Mouse (Mus musculus): ENCODE results near the gene Hist1h3e. TPM values are rescaled to one million over a fixed set of nuclear protein-coding genes. Genes with fewer than 3 reads are reported as not detected.
A peak's percentile ranks its signal among the peaks of the same experiment; 100 is the strongest.

The Hist1h3e gene
- polyA plus RNA-seq, 2 experiments: 5.1 to 25.4 TPM

- WGBS (ENCODE audit: insufficient replicate concordance): 0% methylated on average over 6 of the region's 6 CpGs
- H3K9ac ChIP-seq (replicated peaks): peak overlapping the region; percentile 49
- peak overlapping the region; percentile 57 for H3K27ac ChIP-seq
- TF ChIP-seq EP300 (IDR thresholded peaks at IDR 0.05; ENCODE audit: low read depth): no peak
- TF ChIP-seq CTCF (IDR thresholded peaks at IDR 0.05; ENCODE audit: low read depth): no peak
- no peaks in the 10 kb centered on the region for H3K9me3 ChIP-seq (ENCODE audit: control insufficient read depth, low read length)
- H3K4me2 ChIP-seq (ENCODE audit: low read depth): peak overlapping the region; percentile 99
- H3K4me3 ChIP-seq (ENCODE audit: insufficient read depth in 1 of 2, low read depth in 2 of 2, low read length in 2 of 2): peak overlapping the region; percentile 60 to 64
- H3K27me3 ChIP-seq (ENCODE audit: control insufficient read depth, insufficient read depth, low read length): no peaks in the 10 kb centered on the region
- peaks cover 7 to 19% of the 10 kb centered on the region in 2 experiments for H3K4me1 ChIP-seq (replicated peaks; ENCODE audit: control insufficient read depth in 2 of 2, insufficient read depth in 2 of 2, low read length in 1 of 2)
- DNase-seq (ENCODE audit: low read depth in 3 of 3, low spot score in 3 of 3) (no peak), ATAC-seq (ENCODE audit: insufficient read depth) (no peak)
- no peaks in the 10 kb centered on the region for H3K36me3 ChIP-seq (replicated peaks; ENCODE audit: control insufficient read depth, insufficient read depth, low read depth)
Observed at GRCm38 (mm10) chr13:23518295-23518603, 43.9 kb downstream of the Hist1h3e start.

DNA sequence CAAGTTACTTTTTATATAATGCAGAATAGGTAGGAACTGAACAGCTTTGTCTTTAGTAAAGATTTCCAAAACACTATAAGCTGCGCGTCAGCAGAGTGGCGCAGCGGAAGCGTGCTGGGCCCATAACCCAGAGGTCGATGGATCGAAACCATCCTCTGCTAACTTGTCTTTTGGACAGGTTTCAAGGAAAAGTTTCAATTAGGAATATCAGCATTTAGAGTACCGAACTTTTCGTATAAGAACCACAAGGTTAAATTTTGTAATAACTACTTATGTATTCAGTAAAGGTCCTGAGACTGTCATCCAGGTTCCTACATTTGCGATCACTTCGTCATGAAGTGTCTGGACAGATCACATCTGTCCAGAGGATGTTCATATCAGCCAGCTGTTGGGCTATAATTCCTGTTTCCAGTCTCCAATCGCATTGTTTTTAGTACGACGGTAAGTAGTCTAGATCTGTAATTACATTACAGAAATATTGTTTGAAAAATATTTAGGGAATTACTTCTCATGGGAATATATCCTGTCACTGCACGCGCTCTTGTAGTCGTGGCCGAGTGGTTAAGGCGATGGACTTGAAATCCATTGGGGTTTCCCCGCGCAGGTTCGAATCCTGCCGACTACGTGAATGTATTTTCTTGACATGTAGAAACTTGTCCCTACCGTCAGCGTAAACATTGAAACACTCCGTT is 44.4 kb downstream of the Hist1h3e start:
- Histone ChIP-seq H3K27ac (peak overlapping the region; percentile 82), H3K9me3 (ENCODE audit: control insufficient read depth, low read length) (no peaks in the 10 kb centered on the region), H3K9ac (replicated peaks) (peak overlapping the region; percentile 72), H3K4me1 (replicated peaks; ENCODE audit: control insufficient read depth in 2 of 2, insufficient read depth in 2 of 2, low read length in 1 of 2) (peaks cover 7 to 19% of the 10 kb centered on the region in 2 experiments), H3K4me3 (ENCODE audit: insufficient read depth in 1 of 2, low read depth in 2 of 2, low read length in 2 of 2) (peak overlapping the region; percentile 64 to 76), H3K27me3 (ENCODE audit: control insufficient read depth, insufficient read depth, low read length) (no peaks in the 10 kb centered on the region), H3K4me2 (ENCODE audit: low read depth) (peak overlapping the region; percentile 99), H3K36me3 (replicated peaks; ENCODE audit: control insufficient read depth, insufficient read depth, low read depth) (no peaks in the 10 kb centered on the region)
- peak; percentile 83 for ATAC-seq (ENCODE audit: insufficient read depth)
- WGBS (ENCODE audit: insufficient replicate concordance): under 1% methylated on average over 27 of the region's 27 CpGs
- peak; percentile 81 to 86 (median 85) for DNase-seq (ENCODE audit: low read depth in 3 of 3, low spot score in 3 of 3)
- TF ChIP-seq EP300 (IDR thresholded peaks at IDR 0.05; ENCODE audit: low read depth) (peak; percentile 29; the same call in 1 of the 2 replicates), CTCF (IDR thresholded peaks at IDR 0.05; ENCODE audit: low read depth) (no peak)

GRCm38 (mm10) chr13:23516822-23517602 is 45.2 kb downstream of the Hist1h3e start:
- Histone ChIP-seq H3K27ac (peak overlapping the region; percentile 77), H3K4me1 (replicated peaks; ENCODE audit: control insufficient read depth in 2 of 2, insufficient read depth in 2 of 2, low read length in 1 of 2) (peaks cover 7 to 17% of the 10 kb centered on the region in 2 experiments), H3K9ac (replicated peaks) (peak overlapping the region; percentile 66), H3K4me2 (ENCODE audit: low read depth) (peak overlapping the region; percentile 99), H3K27me3 (ENCODE audit: control insufficient read depth, insufficient read depth, low read length) (no peaks in the 10 kb centered on the region), H3K4me3 (ENCODE audit: insufficient read depth in 1 of 2, low read depth in 2 of 2, low read length in 2 of 2) (peak overlapping the region; percentile 64 to 76), H3K9me3 (ENCODE audit: control insufficient read depth, low read length) (no peaks in the 10 kb centered on the region), H3K36me3 (replicated peaks; ENCODE audit: control insufficient read depth, insufficient read depth, low read depth) (no peaks in the 10 kb centered on the region)
- WGBS (ENCODE audit: insufficient replicate concordance): under 1% methylated on average over 19 of the region's 19 CpGs
- TF ChIP-seq EP300 (IDR thresholded peaks at IDR 0.05; ENCODE audit: low read depth) (peak; percentile 51), CTCF (IDR thresholded peaks at IDR 0.05; ENCODE audit: low read depth) (no peak)
- DNase-seq (ENCODE audit: low read depth in 3 of 3, low spot score in 3 of 3) (peak in 1 of 3 experiments; percentile 67), ATAC-seq (ENCODE audit: insufficient read depth) (peak; percentile 64)

GRCm38 (mm10) chr13:23515826-23516620 is 46.1 kb downstream of the Hist1h3e start:
- ATAC-seq (ENCODE audit: insufficient read depth): no peak
- H3K9me3 ChIP-seq (ENCODE audit: control insufficient read depth, low read length): no peaks in the 10 kb centered on the region
- peak overlapping the region; percentile 50 for H3K9ac ChIP-seq (replicated peaks)
- H3K36me3 ChIP-seq (replicated peaks; ENCODE audit: control insufficient read depth, insufficient read depth, low read depth): no peaks in the 10 kb centered on the region
- WGBS (ENCODE audit: insufficient replicate concordance): 52% methylated on average over 15 of the region's 15 CpGs
- peak overlapping the region; percentile 99 for H3K4me2 ChIP-seq (ENCODE audit: low read depth)
- TF ChIP-seq CTCF (IDR thresholded peaks at IDR 0.05; ENCODE audit: low read depth) (no peak), EP300 (IDR thresholded peaks at IDR 0.05; ENCODE audit: low read depth) (no peak)
- H3K27ac ChIP-seq: no peak overlapping the region
- no peak for DNase-seq (ENCODE audit: low read depth in 3 of 3, low spot score in 3 of 3)
- peaks cover 3 to 19% of the 10 kb centered on the region in 2 experiments for H3K4me1 ChIP-seq (replicated peaks; ENCODE audit: control insufficient read depth in 2 of 2, insufficient read depth in 2 of 2, low read length in 1 of 2)
- H3K4me3 ChIP-seq (ENCODE audit: insufficient read depth in 1 of 2, low read depth in 2 of 2, low read length in 2 of 2): peak overlapping the region; percentile 39 to 64; a peak in 3 of 4 replicates
- no peaks in the 10 kb centered on the region for H3K27me3 ChIP-seq (ENCODE audit: control insufficient read depth, insufficient read depth, low read length)
